Mouse (Mus musculus) mouse embryonic stem cell (cell line): ENCODE results near the gene Olfr330.
"Not testable (repeated sequence)": the region's sequence is repeated elsewhere in the genome, so short reads cannot be mapped to it uniquely, and the experiment has no call there.

ENCODE experiments used
- in situ Hi-C, 2 experiments: fragments of 300-500 bp; cut with MboI; formaldehyde crosslinking; loops; 1 replicate in 1 of 2; 3 replicates in 1 of 2; pipeline ENCODE4 v1.14.3; 2019 to 2020; ENCODE audit warnings: low sequenced_read_pairs in 2 of 2, low pct_unique_long_range_greater_than_20kb in 1 of 2, mixed read lengths in 1 of 2; ENCODE audit not compliant: unreplicated experiment in 1 of 2

The Olfr330 gene

GRCm38 (mm10) chr11:58534736-58535135 lies at the start of gene Olfr330:
Gene Olfr330, minus strand, starts transcription at chr11:58534836.
- in situ Hi-C loops, result not testable (repeated sequence)

DNA sequence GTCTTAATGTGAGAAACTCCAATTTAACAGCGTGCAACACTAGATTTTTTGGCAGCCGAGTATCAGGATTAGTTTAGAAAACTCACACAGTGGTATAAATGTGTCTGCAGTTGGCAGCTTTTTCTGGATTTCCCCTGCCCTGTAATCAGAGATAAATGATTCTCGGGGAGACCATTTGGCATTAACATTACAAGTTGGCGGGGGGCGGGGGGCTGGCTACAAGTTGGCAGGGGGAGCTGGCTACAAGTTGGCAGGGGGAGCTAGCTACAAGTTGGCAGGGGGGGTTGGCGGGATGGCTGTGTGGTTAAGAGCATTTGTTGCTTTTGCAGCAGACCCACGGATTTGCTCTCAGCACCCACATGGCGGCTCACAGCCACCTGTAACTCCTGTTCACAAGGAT lies 44.0 kb upstream of the Olfr330 start:
- in situ Hi-C loops, result no loop called here

DNA sequence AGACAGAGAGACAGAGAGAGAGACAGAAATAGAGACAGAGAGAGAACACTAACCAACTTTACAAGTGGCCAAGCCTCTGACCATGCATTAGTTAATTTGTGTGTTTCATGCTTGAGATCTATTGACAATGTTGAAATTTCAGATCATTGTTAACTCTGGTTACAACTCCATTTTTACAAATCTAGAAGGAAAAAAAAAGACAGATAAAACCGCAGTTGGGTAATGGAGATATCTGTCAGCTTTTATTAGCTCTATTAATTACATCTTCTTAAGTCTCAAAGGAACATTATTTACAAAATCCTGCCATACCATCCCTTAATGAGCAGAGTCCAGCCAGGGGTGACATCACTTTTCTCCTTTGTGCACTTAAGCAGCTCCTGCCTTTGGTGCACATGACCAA lies 42.8 kb upstream of the Olfr330 start, which contains the start of gene Olfr325:
Olfr325 (plus strand) TSS at position 301 of the 400 bp plus-strand sequence.
- in situ Hi-C loops, result no loop called here

- in situ Hi-C loops, result no loop called here
Measured at GRCm38 (mm10) chr11:58570405-58570804, 35.8 kb upstream of the Olfr330 start, which contains the start of gene Olfr224. Gene Olfr224, minus strand, starts transcription at chr11:58570553.

DNA sequence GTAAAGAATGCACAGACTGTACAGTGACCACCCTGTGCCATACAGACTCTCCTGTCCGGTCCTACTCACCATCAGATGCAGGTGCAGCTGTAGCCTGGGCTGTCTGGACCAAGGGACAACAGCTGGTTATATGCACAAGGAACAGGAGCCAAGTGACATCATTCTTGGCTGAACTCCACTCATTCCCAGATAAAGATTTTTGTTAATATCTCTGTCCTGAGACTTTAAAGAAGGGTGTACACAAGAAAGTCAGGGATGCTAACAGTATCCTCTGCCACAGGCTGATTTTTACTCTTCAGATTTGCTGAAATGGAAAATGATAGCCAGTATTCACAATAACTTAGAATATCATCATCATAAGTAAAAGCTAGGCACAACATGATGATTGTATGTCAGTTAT lies 20.9 kb upstream of the Olfr330 start, which contains the start of gene Olfr328:
Olfr328 (minus strand) TSS at position 101 of the 400 bp plus-strand sequence.
- in situ Hi-C loops, result no loop called here

DNA sequence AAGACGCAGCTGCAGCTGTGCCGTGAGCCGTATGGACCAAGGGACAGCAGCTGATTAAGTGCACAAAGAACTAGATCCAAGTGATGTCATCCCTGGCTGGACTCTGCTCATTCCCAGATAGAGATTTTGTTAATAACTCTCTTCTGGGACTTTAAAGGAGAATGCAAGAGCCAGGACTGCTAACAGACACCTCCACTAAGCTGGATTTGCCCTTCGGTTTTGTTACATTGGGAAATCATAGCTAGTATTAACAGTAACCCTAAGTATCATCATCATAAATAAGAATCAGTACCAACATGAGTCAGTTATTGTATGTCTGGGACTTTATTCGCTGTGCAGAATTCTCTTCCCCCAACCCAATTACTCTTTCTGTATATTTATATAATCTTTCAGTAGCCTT lies 11.7 kb upstream of the Olfr330 start, which contains the start of gene Olfr329-ps:
Olfr329-ps (minus strand) TSS at position 101 of the 400 bp plus-strand sequence.
- in situ Hi-C loops, result no loop called here

DNA sequence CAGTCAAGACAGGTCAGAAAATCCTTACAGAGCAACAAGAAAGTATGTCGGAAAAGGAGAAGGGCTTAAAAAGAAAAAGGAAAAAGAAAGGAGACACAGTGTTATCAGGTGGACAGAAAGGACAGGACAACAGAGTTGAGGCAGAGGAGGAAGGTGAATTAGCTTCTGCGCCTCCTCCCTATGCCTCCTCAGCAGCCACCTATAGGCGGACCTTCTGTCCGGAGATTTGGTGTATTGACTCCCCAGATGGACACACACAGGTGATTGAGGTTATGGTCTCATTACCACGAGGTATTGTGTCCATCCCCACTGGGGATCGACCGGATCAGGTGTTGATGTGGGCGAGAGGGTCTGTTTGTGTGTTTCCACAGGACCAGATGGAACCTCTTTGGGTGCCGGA lies 14.9 kb downstream of the Olfr330 start:
- in situ Hi-C loops, result not testable (repeated sequence)

- in situ Hi-C loops, result not testable (repeated sequence)
Measured at GRCm38 (mm10) chr11:58518916-58519315, 15.7 kb downstream of the Olfr330 start.

GRCm38 (mm10) chr11:58509058-58509457 lies 25.6 kb downstream of the Olfr330 start:
- in situ Hi-C loops, result not testable (repeated sequence)

- in situ Hi-C loops, result not testable (repeated sequence)
Measured at GRCm38 (mm10) chr11:58502472-58502871, 32.2 kb downstream of the Olfr330 start, which contains the start of gene Olfr331. Gene Olfr331, minus strand, starts transcription at chr11:58502572.

DNA sequence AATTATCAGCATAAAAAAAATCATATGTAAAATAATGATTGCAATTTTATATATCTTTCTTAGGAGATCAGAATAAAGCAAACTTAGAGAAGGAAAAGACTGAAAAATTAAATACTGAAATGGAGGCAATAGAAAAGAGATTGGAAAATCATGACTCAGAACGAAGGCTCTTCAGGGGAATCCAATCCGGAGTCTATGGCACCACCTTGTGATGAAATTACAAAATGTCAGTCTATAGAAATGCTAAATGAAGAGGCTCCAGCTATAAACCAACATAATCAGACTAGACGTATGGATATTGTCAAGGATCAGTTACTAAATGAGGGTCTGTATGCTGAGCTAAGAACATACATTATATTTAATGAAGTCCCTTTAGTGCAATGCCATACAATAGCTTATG lies 35.3 kb downstream of the Olfr330 start:
- in situ Hi-C loops, result no loop called here

DNA sequence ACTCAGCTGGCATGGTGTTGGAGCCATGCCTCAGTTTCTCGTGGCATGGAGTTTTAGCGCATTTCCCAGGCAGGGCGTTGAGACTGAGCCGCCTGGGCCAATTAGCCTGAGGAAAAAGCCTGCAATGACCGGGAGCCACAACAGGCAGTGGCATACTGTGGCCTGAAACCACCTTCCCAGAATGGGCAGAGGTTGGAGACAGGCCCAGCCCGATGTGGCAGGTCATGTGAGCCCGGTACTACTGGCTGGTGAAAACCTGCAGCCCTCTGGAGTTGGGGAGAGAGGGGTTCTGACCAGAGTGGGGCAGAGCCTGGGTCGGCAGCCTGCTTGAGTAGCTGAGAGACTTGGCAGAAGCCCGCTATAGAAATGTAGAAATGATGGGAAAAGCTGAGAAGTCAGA lies 35.9 kb downstream of the Olfr330 start:
- in situ Hi-C loops, result no loop called here

DNA sequence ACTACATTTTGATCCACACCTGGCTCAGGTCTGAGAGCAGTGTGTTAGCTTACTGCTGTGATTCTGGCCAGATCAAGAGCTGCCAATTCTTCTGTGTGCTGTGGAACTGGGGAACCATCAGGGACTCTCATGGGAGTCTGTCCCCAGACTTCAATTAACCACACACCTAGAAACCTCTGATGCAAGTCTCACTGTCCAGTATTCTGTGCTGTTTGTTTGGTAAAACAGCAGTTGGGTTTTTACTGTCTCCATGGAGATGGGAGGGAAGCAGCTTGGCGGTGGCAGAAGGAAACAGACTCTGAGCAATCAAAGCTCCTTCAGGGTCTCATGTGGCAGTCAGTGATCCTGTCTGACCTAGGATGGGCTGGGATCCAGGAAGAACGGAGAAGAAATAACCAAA lies 42.2 kb downstream of the Olfr330 start, which contains the start of gene Olfr332:
Olfr332 (minus strand) TSS at position 101 of the 400 bp plus-strand sequence.
- in situ Hi-C loops, result no loop called here
